Mouse (Mus musculus): ENCODE data around the gene Mpst.

Mpst gene

GRCm38 (mm10) chr15:78406293-78406934 is at the start of gene Mpst:
Gene Mpst, plus strand, starts transcription at chr15:78406416.
- DNase-seq (ENCODE audit: low spot score in 2 of 2): peak; percentile 90

GRCm38 (mm10) chr15:78365916-78366315 is 40.3 kb upstream of the Mpst start:
- DNase-seq (ENCODE audit: low spot score in 2 of 2): no peak

- DNase-seq (ENCODE audit: low spot score in 2 of 2): no peak
Measured at GRCm38 (mm10) chr15:78366875-78367274, 39.3 kb upstream of the Mpst start.

- DNase-seq (ENCODE audit: low spot score in 2 of 2): no peak
Measured at GRCm38 (mm10) chr15:78367811-78368210, 38.4 kb upstream of the Mpst start.

GRCm38 (mm10) chr15:78368926-78369346 is 37.3 kb upstream of the Mpst start:
- DNase-seq (ENCODE audit: low spot score in 2 of 2): peak; percentile 37 to 54

- no peak for DNase-seq (ENCODE audit: low spot score in 2 of 2)
Measured at GRCm38 (mm10) chr15:78369641-78370040, 36.6 kb upstream of the Mpst start.

GRCm38 (mm10) chr15:78372796-78373195 is 33.4 kb upstream of the Mpst start:
- no peak for DNase-seq (ENCODE audit: low spot score in 2 of 2)

- no peak for DNase-seq (ENCODE audit: low spot score in 2 of 2)
Measured at GRCm38 (mm10) chr15:78374204-78374603, 32.0 kb upstream of the Mpst start.

GRCm38 (mm10) chr15:78377859-78378258 is 28.4 kb upstream of the Mpst start:
- DNase-seq (ENCODE audit: low spot score in 2 of 2): no peak

GRCm38 (mm10) chr15:78378556-78378955 is 27.7 kb upstream of the Mpst start:
- no peak for DNase-seq (ENCODE audit: low spot score in 2 of 2)

GRCm38 (mm10) chr15:78380208-78380607 is 26.0 kb upstream of the Mpst start:
- no peak for DNase-seq (ENCODE audit: low spot score in 2 of 2)

GRCm38 (mm10) chr15:78380741-78381140 is 25.5 kb upstream of the Mpst start:
- no peak for DNase-seq (ENCODE audit: low spot score in 2 of 2)

- peak in 1 of 2 experiments; percentile 31 for DNase-seq (ENCODE audit: low spot score in 2 of 2)
Measured at GRCm38 (mm10) chr15:78382115-78382514, 24.1 kb upstream of the Mpst start.

GRCm38 (mm10) chr15:78383450-78384219 is 22.6 kb upstream of the Mpst start:
- no peak for DNase-seq (ENCODE audit: low spot score in 2 of 2)

GRCm38 (mm10) chr15:78384220-78385116 is 21.7 kb upstream of the Mpst start:
- DNase-seq (ENCODE audit: low spot score in 2 of 2): no peak

- DNase-seq (ENCODE audit: low spot score in 2 of 2): no peak
Measured at GRCm38 (mm10) chr15:78385564-78385963, 20.7 kb upstream of the Mpst start.

- DNase-seq (ENCODE audit: low spot score in 2 of 2): no peak
Measured at GRCm38 (mm10) chr15:78390855-78391254, 15.4 kb upstream of the Mpst start.

- DNase-seq (ENCODE audit: low spot score in 2 of 2): no peak
Measured at GRCm38 (mm10) chr15:78395478-78395962, 10.7 kb upstream of the Mpst start, which contains the start of gene Tex33. Gene Tex33, minus strand, starts transcription at chr15:78395912.

GRCm38 (mm10) chr15:78401345-78401744 is 4.9 kb upstream of the Mpst start:
- DNase-seq (ENCODE audit: low spot score in 2 of 2): no peak

- peak in 1 of 2 experiments; percentile 66 for DNase-seq (ENCODE audit: low spot score in 2 of 2)
Measured at GRCm38 (mm10) chr15:78401921-78402320, 4.3 kb upstream of the Mpst start.

- no peak for DNase-seq (ENCODE audit: low spot score in 2 of 2)
Measured at GRCm38 (mm10) chr15:78402423-78402822, 3.8 kb upstream of the Mpst start.

- DNase-seq (ENCODE audit: low spot score in 2 of 2): no peak
Measured at GRCm38 (mm10) chr15:78403301-78403741, 2.9 kb upstream of the Mpst start.

All from urinary bladder, postnatal 36 days (tissue).